Mouse (Mus musculus) CH12.LX (cell line): ENCODE results near the gene Clpsl2. TPM values are rescaled to one million over a fixed set of nuclear protein-coding genes. Genes with fewer than 3 reads are reported as not detected.

Experiments used
- DNase-seq: peaks from one replicate; pipeline ENCODE4 v3.0.0-alpha.2; 2013; ENCODE audit errors: extremely low read depth
- H3K27ac ChIP-seq: 2 replicates; pipeline ENCODE4 v1.5.1; 2012; ENCODE audit warnings: low read depth, mild to moderate bottlenecking, control low read depth, moderate library complexity; ENCODE audit not compliant: insufficient read depth
- H3K27me3 ChIP-seq: replicated peaks from 2 replicates; pipeline ENCODE3; 2012; ENCODE audit warnings: inconsistent platforms
- H3K36me3 ChIP-seq, 2 experiments: replicated peaks in 1 of 2; 2 replicates each; pipeline versions ENCODE3 to v1.6.1; 2012; ENCODE audit warnings: inconsistent platforms in 1 of 2, low read length in 1 of 2, mild to moderate bottlenecking in 1 of 2, mixed read lengths in 1 of 2, moderate library complexity in 1 of 2; ENCODE audit not compliant: control insufficient read depth in 1 of 2, insufficient read depth in 1 of 2
- H3K4me1 ChIP-seq, 2 experiments: 2 replicates each; pipeline ENCODE4 v1.6.1; 2012; ENCODE audit warnings: inconsistent platforms in 1 of 2, moderate library complexity in 1 of 2; ENCODE audit not compliant: insufficient read depth in 2 of 2, control insufficient read depth in 1 of 2
- H3K4me2 ChIP-seq: 2 replicates; pipeline ENCODE4 v1.6.1; 2012; ENCODE audit warnings: low read depth, mild to moderate bottlenecking, control low read depth; ENCODE audit not compliant: poor library complexity, insufficient read depth, severe bottlenecking
- H3K4me3 ChIP-seq, 3 experiments: fragments of 150-350 bp in 1 of 3; sonication (generic) in 1 of 3; replicated peaks in 1 of 3; 2 replicates each; pipeline versions ENCODE3 to v1.5.1; 2011 to 2012; ENCODE audit warnings: low read depth in 2 of 3, low read length in 2 of 3, mild to moderate bottlenecking in 2 of 3, moderate library complexity in 2 of 3, control low read depth in 1 of 3, improper control_type of control experiment in 1 of 3, inconsistent platforms in 1 of 3, mixed read lengths in 1 of 3; ENCODE audit not compliant: poor library complexity in 1 of 3
- H3K79me2 ChIP-seq: replicated peaks from 2 replicates; pipeline ENCODE4 v1.6.1; 2012; ENCODE audit warnings: mild to moderate bottlenecking, moderate library complexity; ENCODE audit not compliant: control insufficient read depth, poor library complexity, insufficient read depth, severe bottlenecking; ENCODE audit errors: extremely low read depth
- H3K9ac ChIP-seq: 2 replicates; pipeline ENCODE4 v1.6.1; 2012; ENCODE audit warnings: low read depth, mild to moderate bottlenecking, control low read depth, moderate library complexity; ENCODE audit not compliant: insufficient read depth
- H3K9me3 ChIP-seq: replicated peaks from 2 replicates; pipeline ENCODE3; 2012; ENCODE audit warnings: low read length, inconsistent platforms, mixed read lengths
- BHLHE40 ChIP-seq: IDR thresholded peaks from 2 replicates; pipeline ENCODE4 v1.6.1; 2011; ENCODE audit warnings: mild to moderate bottlenecking, low read depth, low read length, improper control_type of control experiment
- CHD1 ChIP-seq: IDR thresholded peaks from 2 replicates; pipeline ENCODE4 v1.6.1; 2012; ENCODE audit warnings: low read depth, low read length, improper control_type of control experiment, inconsistent platforms
- CTCF ChIP-seq, 2 experiments: IDR thresholded peaks in 1 of 2; conservative IDR thresholded peaks in 1 of 2; 2 replicates each; pipeline ENCODE4 v1.5.1; 2011 to 2012; ENCODE audit warnings: low read depth in 2 of 2, low read length in 2 of 2, improper control_type of control experiment in 1 of 2, inconsistent platforms in 1 of 2, mild to moderate bottlenecking in 1 of 2, moderate library complexity in 1 of 2
- HCFC1 ChIP-seq: IDR thresholded peaks from 2 replicates; pipeline ENCODE4 v1.6.1; 2012; ENCODE audit warnings: low read depth, mild to moderate bottlenecking, inconsistent platforms, low read length, improper control_type of control experiment
- JUN ChIP-seq: IDR thresholded peaks from 2 replicates; pipeline ENCODE4 v1.6.1; 2011; ENCODE audit warnings: low read depth, mild to moderate bottlenecking, low read length, improper control_type of control experiment, moderate library complexity; ENCODE audit not compliant: insufficient read depth
- MAZ ChIP-seq: IDR thresholded peaks from 2 replicates; pipeline ENCODE4 v1.6.1; 2012; ENCODE audit warnings: low read depth, mild to moderate bottlenecking, inconsistent platforms, low read length, improper control_type of control experiment, moderate library complexity
- NELFE ChIP-seq: IDR thresholded peaks from 2 replicates; pipeline ENCODE4 v1.6.1; 2011; ENCODE audit warnings: low read depth, low read length, improper control_type of control experiment
- PAX5 ChIP-seq: IDR thresholded peaks from 2 replicates; pipeline ENCODE4 v1.6.1; 2012; ENCODE audit warnings: low read length, inconsistent platforms, mixed read lengths
- POLR2AphosphoS2 ChIP-seq: IDR thresholded peaks from 2 replicates; pipeline ENCODE4 v1.6.1; 2011; ENCODE audit warnings: low read depth, low read length, improper control_type of control experiment
- RAD21 ChIP-seq: IDR thresholded peaks from 2 replicates; pipeline ENCODE4 v1.6.1; 2011; ENCODE audit warnings: low read depth, mild to moderate bottlenecking, low read length, improper control_type of control experiment, moderate library complexity
- SIN3A ChIP-seq: IDR thresholded peaks from 2 replicates; pipeline ENCODE4 v1.6.1; 2012; ENCODE audit warnings: low read length, improper control_type of control experiment, inconsistent platforms
- UBTF ChIP-seq: IDR thresholded peaks from 2 replicates; pipeline ENCODE4 v1.6.1; 2012; ENCODE audit warnings: low read depth, mild to moderate bottlenecking, inconsistent platforms, low read length, improper control_type of control experiment, moderate library complexity
- USF2 ChIP-seq: conservative IDR thresholded peaks from 2 replicates; pipeline ENCODE4 v1.6.1; 2011; ENCODE audit warnings: low read depth, low read length, improper control_type of control experiment
- dilution Hi-C: fragments of 300-500 bp; cut with MboI; formaldehyde crosslinking; loops from 2 replicates; pipeline ENCODE4 v1.14.3; 2020; ENCODE audit warnings: low sequenced_read_pairs; ENCODE audit not compliant: extremely low pct_unique_long_range_greater_than_20kb, extremely low pct_ligation_motif_present
- in situ Hi-C: fragments of 300-500 bp; cut with MboI; formaldehyde crosslinking; loops from 3 replicates; pipeline ENCODE4 v1.14.3; 2019; ENCODE audit warnings: low sequenced_read_pairs, low pct_ligation_motif_present, low pct_unique_long_range_greater_than_20kb, mixed read lengths
- polyA plus RNA-seq: library from polyadenylated mRNA; unstranded; fragments of >175 nt; gene quantifications from 2 replicates; pipeline ENCODE4 v1.2.1, GENCODE M21; 2012; ENCODE audit warnings: low read depth; ENCODE audit not compliant: insufficient read length
- total RNA-seq, 2 experiments: library from RNA; depleted of rRNA; stranded (reverse); fragments of 300-350 nt in 1 of 2; fragments of >200 nt in 1 of 2; gene quantifications; 2 replicates each; pipeline ENCODE4 v1.2.3; 2012 to 2014

Clpsl2 gene
- total and polyA plus RNA-seq, 3 experiments, result not detected

GRCm38 (mm10) chr17:28515431-28516341, 33.5 kb upstream of the Clpsl2 start:
- Histone ChIP-seq H3K9ac (no peak overlapping the region), H3K27ac (no peak overlapping the region), H3K4me1 (peaks cover 24 to 82% of the 10 kb centered on the region in 2 experiments), H3K36me3 (no peaks in the 10 kb centered on the region), H3K79me2 (no peaks in the 10 kb centered on the region), H3K9me3 (peaks cover 3% of the 10 kb centered on the region), H3K4me2 (no peak overlapping the region), H3K27me3 (peaks cover 8% of the 10 kb centered on the region), H3K4me3 (peak overlapping the region in 1 of 3 experiments; percentile 26)
- dilution Hi-C loops, result no loop called here
- no peak for DNase-seq
- TF ChIP-seq MAZ (0 out of 2 replicates have a peak, but pooled peaks have one; percentile 23), RAD21 (no peak), UBTF (no peak), NELFE (no peak)
- in situ Hi-C loops, result loop anchor here (25.0 kb wide), 1 partner anchor 303 kb away; the partner anchor contains the start of gene Def6

GRCm38 (mm10) chr17:28516881-28517280, 32.3 kb upstream of the Clpsl2 start:
- Histone ChIP-seq H3K4me2 (no peak overlapping the region), H3K36me3 (no peaks in the 10 kb centered on the region), H3K27me3 (peaks cover 15% of the 10 kb centered on the region), H3K4me3 (no peak overlapping the region), H3K9me3 (peaks cover 3% of the 10 kb centered on the region), H3K79me2 (no peaks in the 10 kb centered on the region), H3K4me1 (peaks cover 19 to 73% of the 10 kb centered on the region in 2 experiments), H3K27ac (no peak overlapping the region), H3K9ac (no peak overlapping the region)
- in situ Hi-C loops (loop anchor here (25.0 kb wide), 1 partner anchor 305 kb away; the partner anchor contains the start of gene Def6), dilution Hi-C loops (no loop called here)
- no peak for DNase-seq
- TF ChIP-seq BHLHE40, result no peak
- TF ChIP-seq USF2, result no peak
- no peak for TF ChIP-seq CTCF (conservative IDR thresholded peaks at IDR 0.05 in 1 of 2, IDR thresholded peaks at IDR 0.05 in 1 of 2; ENCODE audit: low read depth in 2 of 2, low read length in 2 of 2)
- no peak for TF ChIP-seq HCFC1
- TF ChIP-seq CHD1, result no peak
- TF ChIP-seq PAX5, result no peak
- TF ChIP-seq, all 38 proteins: peak for 0

GRCm38 (mm10) chr17:28517441-28517955, 31.7 kb upstream of the Clpsl2 start, which contains the start of gene Fkbp5:
Gene Fkbp5, minus strand, starts transcription at chr17:28517527.
- dilution Hi-C loops (no loop called here), in situ Hi-C loops (loop anchor here (25.0 kb wide), 1 partner anchor 305 kb away; the partner anchor contains the start of gene Def6)
- TF ChIP-seq PAX5 (no peak), JUN (no peak), NELFE (no peak), POLR2AphosphoS2 (no peak), SIN3A (no peak)
- Histone ChIP-seq H3K9ac (peak within 1 kb of the TSS; percentile 39), H3K9me3 (peaks cover 3% of the 10 kb centered on the region), H3K27me3 (peaks cover 18% of the 10 kb centered on the region), H3K27ac (peak within 1 kb of the TSS; percentile 34; the same call in 1 of the 2 replicates), H3K4me2 (peak within 1 kb of the TSS; percentile 52), H3K4me1 (peaks cover 19 to 72% of the 10 kb centered on the region in 2 experiments), H3K79me2 (no peaks in the 10 kb centered on the region), H3K36me3 (no peaks in the 10 kb centered on the region), H3K4me3 (peak within 1 kb of the TSS; percentile 50 to 52 (median 52))
- no peak for DNase-seq
